Mouse (Mus musculus) heart, embryonic 15.5 days (tissue): Measurements from ENCODE around the gene Tmem269. TPM values are rescaled to one million over a fixed set of nuclear protein-coding genes. Genes with fewer than 3 reads are reported as not detected.
A peak's percentile ranks its signal among the peaks of the same experiment; 100 is the strongest.

Source experiments
- ATAC-seq: fragments of 200-750 bp; cut with Nextera tagmentation; replicated peaks from 2 replicates; pipeline ENCODE4 v1.8.0; 2017; ENCODE audit warnings: low read depth, moderate TSS enrichment; ENCODE audit not compliant: insufficient number of reproducible peaks, insufficient read depth, low FRiP score
- H3K27ac ChIP-seq: fragments of 300-500 bp; sonication (generic); 2 replicates; pipeline ENCODE4 v1.5.1; 2015; ENCODE audit warnings: mild to moderate bottlenecking, inconsistent platforms
- H3K27me3 ChIP-seq: fragments of 300-500 bp; sonication (generic); 2 replicates; pipeline ENCODE4 v1.6.1; 2015; ENCODE audit warnings: inconsistent platforms
- H3K36me3 ChIP-seq: fragments of 300-500 bp; sonication (generic); 2 replicates; pipeline ENCODE4 v1.6.1; 2015; ENCODE audit warnings: mild to moderate bottlenecking, inconsistent platforms
- H3K4me1 ChIP-seq: fragments of 300-500 bp; sonication (generic); replicated peaks from 2 replicates; pipeline ENCODE4 v1.6.1; 2015; ENCODE audit warnings: inconsistent platforms
- H3K4me2 ChIP-seq: fragments of 300-500 bp; sonication (generic); 2 replicates; pipeline ENCODE4 v1.6.1; 2015; ENCODE audit warnings: inconsistent platforms, mild to moderate bottlenecking, moderate library complexity
- H3K4me3 ChIP-seq: fragments of 300-500 bp; sonication (generic); 2 replicates; pipeline ENCODE4 v1.5.1; 2015; ENCODE audit warnings: mild to moderate bottlenecking, inconsistent platforms
- H3K9ac ChIP-seq: fragments of 300-500 bp; sonication (generic); 2 replicates; pipeline ENCODE4 v1.6.1; 2015; ENCODE audit warnings: mild to moderate bottlenecking, inconsistent platforms
- H3K9me3 ChIP-seq: fragments of 300-500 bp; sonication (generic); replicated peaks from 2 replicates; pipeline ENCODE4 v1.6.1; 2016; ENCODE audit warnings: inconsistent platforms
- WGBS: fragments of 180-500 bp; shearing (Covaris S2); methylation state at CpG from one replicate; pipeline ENCODE4 v1.1.7; 2015; ENCODE audit warnings: mixed read lengths; 5-methylcytosine and 5-hydroxymethylcytosine counted together
- polyA plus RNA-seq: library from polyadenylated mRNA; unstranded; fragments of >200 nt; fragmentation: Nextera tagmentation; extraction: Ambion mirVana; gene quantifications from 2 replicates; pipeline ENCODE4 v1.2.1, GENCODE M21; 2015

Gene Tmem269
- polyA plus RNA-seq, 1 experiment from 2014 or later, result 0.16 TPM

GRCm38 (mm10) chr4:119194909-119195581 is 23.0 kb downstream of the Tmem269 start, which contains the start of gene Svbp:
TSS of gene Svbp (plus strand) at chr4:119195306.
- Histone ChIP-seq H3K4me2 (peak within 1 kb of the TSS; percentile 74), H3K9me3 (no peaks in the 10 kb centered on the region), H3K4me1 (peaks cover 28% of the 10 kb centered on the region), H3K27ac (peak within 1 kb of the TSS; percentile 76), H3K4me3 (peak within 1 kb of the TSS; percentile 77), H3K36me3 (no peaks in the 10 kb centered on the region), H3K9ac (peak within 1 kb of the TSS; percentile 80), H3K27me3 (no peaks in the 10 kb centered on the region)
- WGBS, result under 1% methylated on average over 32 of the region's 47 CpGs
- ATAC-seq, result peak; percentile 94

- Histone ChIP-seq H3K36me3 (no peaks in the 10 kb centered on the region), H3K27me3 (no peaks in the 10 kb centered on the region), H3K27ac (no peak overlapping the region), H3K4me3 (no peak overlapping the region), H3K9ac (no peak overlapping the region), H3K4me1 (peaks cover 23% of the 10 kb centered on the region), H3K9me3 (no peaks in the 10 kb centered on the region), H3K4me2 (no peak overlapping the region)
- WGBS, result 84% methylated on average over 4 of the region's 4 CpGs
- no peak for ATAC-seq
Measured at GRCm38 (mm10) chr4:119192757-119193156, 25.3 kb downstream of the Tmem269 start.

GRCm38 (mm10) chr4:119191273-119191672 is 26.7 kb downstream of the Tmem269 start:
- no peak overlapping the region for H3K4me3 ChIP-seq
- H3K9me3 ChIP-seq, result no peaks in the 10 kb centered on the region
- no peak for ATAC-seq
- H3K27ac ChIP-seq, result no peak overlapping the region
- H3K4me1 ChIP-seq, result peaks cover 12% of the 10 kb centered on the region
- 68% methylated on average over 3 of the region's 3 CpGs for WGBS
- no peak overlapping the region for H3K9ac ChIP-seq
- no peak overlapping the region for H3K4me2 ChIP-seq
- H3K36me3 ChIP-seq, result no peaks in the 10 kb centered on the region
- no peaks in the 10 kb centered on the region for H3K27me3 ChIP-seq

GRCm38 (mm10) chr4:119190618-119191017 is 27.4 kb downstream of the Tmem269 start:
- H3K4me3 ChIP-seq, result no peak overlapping the region
- no peaks in the 10 kb centered on the region for H3K36me3 ChIP-seq
- no peak overlapping the region for H3K27ac ChIP-seq
- WGBS, result 73% methylated on average over 8 of the region's 8 CpGs
- H3K4me2 ChIP-seq, result no peak overlapping the region
- no peak for ATAC-seq
- H3K9me3 ChIP-seq, result no peaks in the 10 kb centered on the region
- no peaks in the 10 kb centered on the region for H3K27me3 ChIP-seq
- H3K4me1 ChIP-seq, result peaks cover 5% of the 10 kb centered on the region
- no peak overlapping the region for H3K9ac ChIP-seq

GRCm38 (mm10) chr4:119189864-119190263 is 28.2 kb downstream of the Tmem269 start, which contains the start of gene Ermap:
TSS of gene Ermap (minus strand) at chr4:119190011.
- H3K4me1 ChIP-seq, result peaks cover 4% of the 10 kb centered on the region; the same call in 1 of the 2 replicates
- no peaks in the 10 kb centered on the region for H3K36me3 ChIP-seq
- ATAC-seq, result no peak
- no peak within 1 kb of the TSS for H3K4me2 ChIP-seq
- H3K4me3 ChIP-seq, result no peak within 1 kb of the TSS
- 64% methylated on average over 6 of the region's 6 CpGs for WGBS
- H3K9ac ChIP-seq, result no peak within 1 kb of the TSS
- H3K9me3 ChIP-seq, result no peaks in the 10 kb centered on the region
- no peak within 1 kb of the TSS for H3K27ac ChIP-seq
- H3K27me3 ChIP-seq, result no peaks in the 10 kb centered on the region

- H3K27me3 ChIP-seq, result no peaks in the 10 kb centered on the region
- H3K9ac ChIP-seq, result no peak overlapping the region
- no peak for ATAC-seq
- H3K27ac ChIP-seq, result no peak overlapping the region
- H3K36me3 ChIP-seq, result no peaks in the 10 kb centered on the region
- H3K9me3 ChIP-seq, result no peaks in the 10 kb centered on the region
- no peak overlapping the region for H3K4me3 ChIP-seq
- peaks cover 4% of the 10 kb centered on the region; the same call in 1 of the 2 replicates for H3K4me1 ChIP-seq
- H3K4me2 ChIP-seq, result no peak overlapping the region
- 83% methylated on average over 6 of the region's 6 CpGs for WGBS
Measured at GRCm38 (mm10) chr4:119189392-119189791, 28.6 kb downstream of the Tmem269 start.

- Histone ChIP-seq H3K4me3 (no peak overlapping the region), H3K4me2 (no peak overlapping the region; the same call in 1 of the 2 replicates), H3K27me3 (no peaks in the 10 kb centered on the region), H3K27ac (no peak overlapping the region), H3K36me3 (no peaks in the 10 kb centered on the region), H3K4me1 (peaks cover 4% of the 10 kb centered on the region; the same call in 1 of the 2 replicates), H3K9me3 (no peaks in the 10 kb centered on the region), H3K9ac (no peak overlapping the region)
- ATAC-seq, result 0 out of 2 replicates have a peak, but pooled peaks have one; percentile 39
- WGBS, result 32% methylated on average over 11 of the region's 11 CpGs
Measured at GRCm38 (mm10) chr4:119188060-119188785, 29.8 kb downstream of the Tmem269 start.

- no peaks in the 10 kb centered on the region for H3K36me3 ChIP-seq
- WGBS, result 78% methylated on average over 4 of the region's 4 CpGs
- no peak overlapping the region for H3K4me3 ChIP-seq
- no peak overlapping the region for H3K4me2 ChIP-seq
- no peak for ATAC-seq
- H3K27ac ChIP-seq, result no peak overlapping the region
- no peaks in the 10 kb centered on the region for H3K27me3 ChIP-seq
- no peak overlapping the region for H3K9ac ChIP-seq
- H3K9me3 ChIP-seq, result no peaks in the 10 kb centered on the region
- peaks cover 8% of the 10 kb centered on the region for H3K4me1 ChIP-seq
Measured at GRCm38 (mm10) chr4:119185771-119186170, 32.2 kb downstream of the Tmem269 start.

GRCm38 (mm10) chr4:119183525-119183924 is 34.5 kb downstream of the Tmem269 start:
- H3K4me3 ChIP-seq, result no peak overlapping the region
- no peak overlapping the region for H3K9ac ChIP-seq
- no peaks in the 10 kb centered on the region for H3K27me3 ChIP-seq
- no peak for ATAC-seq
- no peaks in the 10 kb centered on the region for H3K36me3 ChIP-seq
- no peak overlapping the region for H3K27ac ChIP-seq
- no peak overlapping the region for H3K4me2 ChIP-seq
- peaks cover 5% of the 10 kb centered on the region for H3K4me1 ChIP-seq
- no peaks in the 10 kb centered on the region for H3K9me3 ChIP-seq
- WGBS, result 26% methylated on average over 1 of the region's 1 CpGs

- Histone ChIP-seq H3K27me3 (no peaks in the 10 kb centered on the region), H3K4me1 (peaks cover 3% of the 10 kb centered on the region; the same call in 1 of the 2 replicates), H3K36me3 (no peaks in the 10 kb centered on the region), H3K9me3 (no peaks in the 10 kb centered on the region), H3K27ac (no peak overlapping the region), H3K4me3 (no peak overlapping the region), H3K4me2 (no peak overlapping the region), H3K9ac (no peak overlapping the region)
- 81% methylated on average over 9 of the region's 9 CpGs for WGBS
- ATAC-seq, result no peak
Measured at GRCm38 (mm10) chr4:119181456-119181855, 36.6 kb downstream of the Tmem269 start.

- WGBS, result 35% methylated on average over 4 of the region's 4 CpGs
- Histone ChIP-seq H3K27me3 (no peaks in the 10 kb centered on the region), H3K36me3 (no peaks in the 10 kb centered on the region), H3K9me3 (no peaks in the 10 kb centered on the region), H3K9ac (no peak overlapping the region), H3K4me1 (peaks cover 3% of the 10 kb centered on the region; the same call in 1 of the 2 replicates), H3K27ac (no peak overlapping the region), H3K4me3 (no peak overlapping the region), H3K4me2 (no peak overlapping the region)
- no peak for ATAC-seq
Measured at GRCm38 (mm10) chr4:119180133-119180707, 37.8 kb downstream of the Tmem269 start.
